Mouse (Mus musculus): ENCODE measurements around the gene Dicer1.

DNA sequence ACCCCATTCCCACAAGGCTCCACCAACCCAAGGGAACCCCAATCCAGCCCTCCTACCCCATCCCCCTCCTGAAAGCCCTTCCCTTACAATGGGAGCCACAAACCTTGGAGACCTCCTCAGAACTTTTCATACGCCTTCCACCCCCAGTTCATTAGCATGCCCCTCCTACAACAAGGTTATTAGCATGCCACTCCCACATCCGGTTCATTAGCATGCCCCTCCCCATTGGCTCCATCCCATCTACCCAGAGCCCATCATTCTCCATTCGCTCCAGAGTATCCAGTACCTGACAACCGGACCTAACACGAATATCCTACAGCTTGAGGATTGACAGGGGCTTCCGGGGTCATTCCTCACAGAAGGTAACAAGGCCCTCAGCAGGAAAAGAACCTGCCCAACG is 83.9 kb downstream of the Dicer1 start:
- TF ChIP-seq POLR2A (IDR thresholded peaks at IDR 0.05; ENCODE audit: low read depth, low read length) (no peak), CTCF (IDR thresholded peaks at IDR 0.05; ENCODE audit: extremely low read depth, insufficient read depth, insufficient read length, insufficient replicate concordance) (no peak)
